In genomic region chr16:10026741-10027140, GRCm38 (mm10) we compare ENCODE assay signal across 26 mouse cellular contexts. TPM values are rescaled to one million over a fixed set of nuclear protein-coding genes. Genes with fewer than 3 reads are reported as not detected.
"Had no signal": no experiment of that assay in that cellular context is flagged by ENCODE, and none has a peak within 500 bp of the region (broad histone marks: within the 10 kb centered on the region; RNA-seq: fewer than 3 reads in every experiment).

No protein-coding gene starts in this region.

- H3K9me3 ChIP-seq: heart, embryonic 12.5 days; hindbrain, embryonic 10.5 days; hindbrain, embryonic 12.5 days; intestine, embryonic 15.5 days; limb, embryonic 13.5 days; limb, embryonic 15.5 days; liver, embryonic 12.5 days had no signal

- H3K27me3 ChIP-seq: heart, embryonic 12.5 days; hindbrain, embryonic 12.5 days; intestine, embryonic 15.5 days; limb, embryonic 13.5 days; limb, embryonic 15.5 days; liver, embryonic 12.5 days had no signal

- H3K27ac ChIP-seq: gastrocnemius, adult 2 months; heart, adult 2 months; hindbrain, embryonic 10.5 days; hindbrain, embryonic 12.5 days; hindbrain, embryonic 14.5 days; intestine, embryonic 15.5 days; layer of hippocampus, adult 2 months; left cerebral cortex, adult 2 months; limb, embryonic 13.5 days; limb, embryonic 15.5 days; liver, embryonic 12.5 days; liver, embryonic 14.5 days had no signal

- H3K4me3 ChIP-seq: gastrocnemius, adult 2 months; heart, adult 2 months; heart, embryonic 12.5 days; hindbrain, embryonic 10.5 days; hindbrain, embryonic 12.5 days; intestine, embryonic 15.5 days; layer of hippocampus, adult 2 months; left cerebral cortex, adult 2 months; limb, embryonic 13.5 days; limb, embryonic 15.5 days; liver, embryonic 12.5 days had no signal

- H3K36me3 ChIP-seq: heart, embryonic 12.5 days; hindbrain, embryonic 10.5 days; hindbrain, embryonic 12.5 days; intestine, embryonic 15.5 days; limb, embryonic 13.5 days; limb, embryonic 15.5 days; liver, embryonic 12.5 days had no signal

- H3K4me2 ChIP-seq: heart, embryonic 12.5 days; hindbrain, embryonic 12.5 days; hindbrain, embryonic 14.5 days; intestine, embryonic 15.5 days; limb, embryonic 13.5 days; limb, embryonic 15.5 days; liver, embryonic 12.5 days had no signal

- DNase-seq: gastrocnemius, adult 2 months; gastrocnemius, postnatal 10 days; gastrocnemius, postnatal 25 days; heart, adult 2 months; heart, postnatal 10 days; heart, postnatal 4 days; kidney, adult 18-20 months; kidney, adult 8-10 months; kidney, postnatal 10 days; kidney, postnatal 25 days; kidney, postnatal 4 days had no signal

- H3K9ac ChIP-seq: heart, embryonic 12.5 days; hindbrain, embryonic 12.5 days; hindbrain, embryonic 14.5 days; intestine, embryonic 15.5 days; limb, embryonic 13.5 days; limb, embryonic 15.5 days; liver, embryonic 12.5 days; liver, embryonic 14.5 days had no signal

- ATAC-seq: hindbrain, embryonic 16.5 days; inflammation-experienced regulatory T-cells, adult 6 months; intestine, embryonic 15.5 days; intestine, postnatal 0 days; liver, embryonic 12.5 days had no signal

- H3K4me1 ChIP-seq: heart, embryonic 12.5 days; hindbrain, embryonic 10.5 days; hindbrain, embryonic 12.5 days; intestine, embryonic 15.5 days; limb, embryonic 13.5 days; limb, embryonic 15.5 days; liver, embryonic 12.5 days had no signal

RNA-seq across cellular contexts. Expression of gene Grin2a, which starts 31.4 kb away (rescaled TPM):
- polyA plus RNA-seq: inflammation-experienced regulatory T-cells, adult 6 months; intestine, postnatal 0 days; liver, adult 2 months; liver, embryonic 14.5 days had no signal
